Mouse (Mus musculus): ENCODE measurements around the gene Ank3. TPM values are rescaled to one million over a fixed set of nuclear protein-coding genes. Genes with fewer than 3 reads are reported as not detected.

The Ank3 gene
- total RNA-seq, 2 experiments from 2014 or later, result 84.2 to 92.8 TPM

DNA sequence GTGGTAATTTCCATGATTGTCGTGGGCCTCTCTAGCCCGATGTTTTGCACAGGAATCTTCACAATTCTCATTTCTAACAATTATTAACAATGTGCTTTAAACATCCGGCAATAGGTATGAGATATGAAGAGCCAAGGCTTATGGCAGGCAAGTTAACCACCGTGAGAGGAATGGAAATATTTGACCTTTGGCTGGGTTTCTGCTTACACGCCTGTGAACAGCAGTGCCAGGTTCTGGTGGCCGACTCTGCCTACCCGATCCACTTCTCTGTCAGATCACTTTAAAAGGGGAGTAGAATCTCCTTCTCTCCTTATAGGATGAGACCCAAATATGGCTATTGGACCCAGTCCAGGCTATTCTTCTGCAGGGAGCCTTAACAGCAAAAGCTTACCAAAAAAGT, 540.6 kb downstream of the Ank3 start:
- no peak for DNase-seq

DNA sequence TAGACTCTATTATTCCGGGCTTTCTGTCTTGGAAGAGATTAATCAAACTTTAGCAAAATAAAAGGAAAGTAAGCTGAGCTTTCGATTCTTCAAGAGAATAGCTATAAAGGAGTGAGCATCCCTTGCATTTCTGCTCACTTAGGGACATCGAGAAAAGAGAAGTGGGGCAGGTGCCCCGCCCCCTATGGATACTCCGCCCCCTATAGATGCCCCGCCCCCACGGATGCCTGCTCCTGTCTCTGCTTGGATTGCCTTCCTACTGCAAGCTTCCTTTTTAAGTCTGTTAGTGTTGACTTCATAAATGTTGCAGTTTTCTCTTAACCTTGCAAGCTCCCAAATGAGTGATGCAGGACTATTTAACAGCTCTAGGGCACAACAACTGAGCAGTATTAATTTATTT, 541.4 kb downstream of the Ank3 start:
- no peak for DNase-seq

DNA sequence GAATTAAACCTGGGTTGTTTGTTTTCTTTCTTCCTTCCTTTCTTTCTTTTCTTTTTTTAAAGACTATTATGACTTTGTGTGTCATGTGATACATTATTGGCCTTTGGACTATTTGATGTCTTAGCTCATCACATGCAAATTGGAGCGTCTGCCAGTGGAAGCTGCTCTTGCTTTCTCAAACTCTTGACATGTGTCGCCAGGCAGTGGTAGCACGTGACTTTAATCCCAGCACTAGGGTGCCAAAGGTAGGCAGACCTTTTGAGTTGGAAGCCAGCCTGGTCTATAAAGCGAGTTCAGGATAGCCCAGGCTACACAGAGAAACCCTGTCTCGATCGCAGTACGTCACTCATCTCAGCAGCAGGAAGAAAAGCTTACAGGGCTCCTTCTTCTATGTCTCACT, 542.4 kb downstream of the Ank3 start:
- no peak for DNase-seq

DNA sequence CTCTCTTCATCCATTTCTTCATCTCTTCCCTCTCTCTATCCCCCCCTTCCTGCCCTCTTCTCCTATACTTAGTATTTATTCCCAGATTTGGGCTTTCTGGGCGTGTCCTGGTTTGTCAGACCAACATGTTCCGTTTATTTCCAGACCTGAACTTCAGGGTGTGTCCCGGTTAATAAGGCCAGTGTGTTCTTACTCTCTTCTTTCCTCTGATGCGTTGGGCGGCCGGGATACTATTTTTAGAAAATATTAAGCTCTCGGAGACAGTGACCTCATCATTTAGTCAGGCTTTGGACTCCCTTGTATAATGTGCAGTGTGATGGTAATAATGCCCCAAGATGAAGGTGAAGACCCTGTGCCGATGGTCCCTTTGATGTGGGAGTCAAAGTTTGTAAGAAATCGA, 546.3 kb downstream of the Ank3 start:
- DNase-seq, result peak; percentile 27

DNA sequence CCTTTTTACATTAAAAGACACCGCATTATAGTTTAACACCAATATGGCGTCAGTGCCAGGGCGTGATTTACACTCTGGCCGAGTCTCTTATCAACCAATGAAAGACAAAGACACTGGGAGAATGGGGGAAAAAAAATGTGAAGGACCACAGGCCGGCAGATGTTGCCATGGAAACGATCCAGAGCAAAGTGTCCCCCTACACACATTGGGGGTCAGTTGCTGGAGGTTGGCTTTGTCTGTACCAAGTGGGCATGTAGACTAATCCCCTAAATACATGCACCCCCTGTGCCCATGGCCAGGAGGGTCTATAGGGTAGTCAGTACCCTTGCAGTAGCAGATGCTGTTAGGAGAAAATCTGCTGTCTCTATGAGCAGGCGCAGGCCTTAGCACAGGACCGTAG, 547.3 kb downstream of the Ank3 start:
- no peak for DNase-seq

DNA sequence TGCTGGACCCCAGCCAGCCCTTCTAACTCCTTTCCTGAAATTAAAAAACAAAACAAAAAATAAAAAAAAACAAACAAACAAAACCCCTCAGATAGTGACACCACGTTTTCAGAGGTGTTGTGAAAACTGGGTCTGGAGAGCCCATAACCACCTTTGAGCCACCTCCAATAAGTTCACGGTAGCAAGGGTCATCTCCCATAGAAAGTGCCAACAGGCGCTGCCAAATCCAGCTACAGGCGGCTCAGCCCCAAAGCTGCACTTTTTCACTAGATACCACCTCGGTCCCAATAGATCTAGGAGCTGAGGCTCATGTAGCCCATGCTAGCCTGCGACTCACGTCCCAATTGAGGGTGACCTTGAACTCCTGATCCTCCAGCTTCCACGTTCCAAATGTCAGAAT, 547.7 kb downstream of the Ank3 start:
- DNase-seq, result no peak

DNA sequence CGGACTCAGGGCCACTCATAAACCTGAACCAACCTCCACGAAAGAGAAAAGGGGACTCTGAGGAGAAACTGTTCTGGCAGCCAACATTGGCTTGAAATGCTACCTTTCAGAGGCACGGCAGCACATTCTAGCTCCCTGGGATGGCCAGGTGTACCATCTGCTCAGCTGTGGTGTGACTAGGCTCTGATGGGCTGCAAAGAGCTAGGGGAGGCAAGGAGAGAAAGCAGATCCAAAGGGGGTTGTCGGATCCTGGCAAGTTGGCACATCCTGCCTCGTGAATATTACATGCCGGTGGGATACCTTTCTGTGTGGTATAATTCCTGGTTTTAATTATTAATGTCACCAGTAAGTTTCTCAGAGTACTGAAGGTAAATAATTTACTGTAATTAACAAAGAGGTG, 548.5 kb downstream of the Ank3 start:
- DNase-seq, result no peak

DNA sequence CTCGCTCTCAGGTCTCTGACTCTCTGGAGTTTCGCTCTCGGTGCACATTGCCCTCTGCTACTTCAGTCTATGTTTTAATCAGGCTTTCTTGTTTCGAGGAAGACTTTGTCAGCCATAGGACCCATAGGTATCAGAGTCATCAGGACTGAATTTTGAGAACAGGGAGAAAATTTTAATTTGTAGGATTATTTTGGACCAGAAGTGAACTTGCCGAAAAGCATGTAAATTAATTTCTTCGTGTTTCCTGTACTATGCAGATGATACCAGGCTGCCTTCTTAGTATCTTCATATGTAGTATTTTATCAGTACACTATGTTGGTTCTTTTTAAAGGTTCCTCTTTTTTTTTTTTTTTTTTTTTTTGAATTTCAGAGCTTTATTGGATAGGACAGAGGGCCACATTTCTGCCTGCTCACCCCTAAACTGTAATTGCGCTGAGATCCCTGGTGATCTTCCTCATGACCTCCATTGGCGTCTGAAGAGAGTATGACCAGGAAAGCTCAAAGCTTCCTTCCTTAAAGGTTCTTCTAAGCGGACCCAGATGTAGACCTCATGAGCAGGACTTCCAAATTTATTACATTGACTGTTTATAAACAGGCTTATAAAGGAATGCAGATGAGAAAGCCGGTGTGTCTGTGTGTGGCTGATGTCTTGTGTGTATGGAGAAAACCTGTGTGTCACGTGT, 551.8 kb downstream of the Ank3 start:
- no peak for DNase-seq

DNA sequence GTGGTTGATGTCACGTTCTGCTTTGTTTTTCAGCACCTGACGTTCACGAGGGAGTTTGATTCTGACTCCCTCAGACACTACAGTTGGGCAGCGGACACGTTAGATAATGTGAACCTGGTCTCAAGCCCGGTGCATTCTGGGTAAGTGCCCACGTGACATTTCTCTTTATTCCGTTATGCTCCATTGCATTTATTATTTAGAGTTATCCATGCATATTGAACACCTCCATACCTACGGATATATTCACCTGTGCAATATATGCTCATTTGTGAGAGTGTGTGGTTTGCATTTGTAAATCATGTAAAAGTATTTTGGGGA, 552.3 kb downstream of the Ank3 start:
- DNase-seq, result no peak

DNA sequence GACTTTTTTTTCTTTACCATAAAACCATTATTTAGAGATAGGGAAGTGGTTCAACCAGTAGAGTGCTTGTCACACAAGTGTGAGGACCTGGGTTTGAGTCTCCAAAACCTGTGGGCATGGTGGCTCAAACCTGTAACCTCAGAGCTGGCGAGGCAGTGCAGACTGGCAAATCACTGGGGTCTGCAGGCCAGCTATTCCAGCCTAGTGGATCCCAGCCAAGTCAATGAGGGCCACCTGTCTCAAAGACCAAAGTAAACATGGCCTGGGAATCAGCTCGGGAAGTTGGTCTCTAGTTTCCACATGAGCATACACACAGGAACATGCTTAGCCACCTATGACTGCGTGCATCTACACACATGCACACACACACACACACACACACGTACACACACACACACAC, 552.9 kb downstream of the Ank3 start:
- DNase-seq, result no peak

DNA sequence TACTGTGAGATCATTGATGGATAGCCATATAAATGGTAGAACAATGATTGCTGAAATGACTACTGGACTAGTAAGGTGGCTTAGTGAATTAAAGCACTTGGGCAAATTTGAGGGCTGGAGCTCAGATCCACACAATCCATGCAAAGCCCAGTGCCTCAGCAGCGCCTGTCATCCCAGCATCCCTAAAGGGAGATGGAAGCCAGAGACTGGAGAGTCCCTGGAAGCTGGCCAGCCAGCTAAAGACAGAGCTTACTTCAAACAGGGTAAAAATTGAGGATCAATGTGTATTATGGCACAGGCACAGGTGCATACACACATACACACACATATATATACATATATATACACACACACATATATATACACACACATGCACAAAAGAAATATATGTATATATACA, 553.7 kb downstream of the Ank3 start:
- DNase-seq, result no peak

DNA sequence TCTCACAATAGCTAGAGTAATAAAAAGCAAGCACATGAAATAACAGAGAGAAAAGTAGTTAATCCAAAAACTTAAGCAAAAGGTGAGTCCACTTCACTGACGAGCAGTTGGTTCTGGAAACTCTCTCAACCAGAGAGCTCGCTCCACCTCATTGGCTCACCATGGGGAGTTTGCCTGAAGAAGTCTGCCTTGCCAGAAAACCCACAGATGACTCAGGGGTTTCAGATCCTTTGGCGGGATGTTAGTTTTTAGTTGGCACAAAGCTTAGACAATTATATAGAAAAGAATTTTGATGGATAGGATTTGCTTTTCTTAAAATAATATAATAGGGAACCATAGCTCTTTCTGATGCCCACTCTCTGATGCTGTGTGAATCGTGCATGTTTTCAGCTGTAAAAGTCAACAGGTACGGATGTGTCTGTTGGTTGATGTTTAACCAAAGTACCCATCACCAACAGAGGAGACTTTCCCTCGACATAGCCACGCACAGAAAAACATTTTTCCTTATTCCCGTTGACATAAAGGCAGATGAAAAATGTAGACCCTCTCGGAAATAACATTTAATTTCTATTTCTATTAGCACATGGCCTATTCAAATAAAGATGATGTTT, 556.2 kb downstream of the Ank3 start:
- no peak for DNase-seq

DNA sequence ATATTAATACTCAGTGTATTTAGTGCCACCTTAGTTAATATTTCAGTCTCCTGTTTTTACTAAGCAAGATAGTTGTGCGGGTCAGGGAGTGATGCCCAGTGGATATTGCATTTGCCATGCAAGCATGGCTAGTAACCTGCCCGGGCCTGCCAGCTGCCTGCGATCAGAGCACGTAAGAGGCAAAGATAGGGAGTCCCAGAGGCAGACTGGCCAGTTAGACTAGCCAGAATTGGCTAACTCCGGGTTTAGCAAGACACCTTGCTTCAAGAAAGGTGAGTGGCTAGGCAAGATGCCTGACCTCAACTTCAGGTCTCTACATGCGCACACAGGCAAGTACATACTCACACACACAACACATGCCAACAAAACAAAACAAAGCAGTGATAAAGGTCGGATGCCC, 563.7 kb downstream of the Ank3 start:
- DNase-seq, result no peak

DNA sequence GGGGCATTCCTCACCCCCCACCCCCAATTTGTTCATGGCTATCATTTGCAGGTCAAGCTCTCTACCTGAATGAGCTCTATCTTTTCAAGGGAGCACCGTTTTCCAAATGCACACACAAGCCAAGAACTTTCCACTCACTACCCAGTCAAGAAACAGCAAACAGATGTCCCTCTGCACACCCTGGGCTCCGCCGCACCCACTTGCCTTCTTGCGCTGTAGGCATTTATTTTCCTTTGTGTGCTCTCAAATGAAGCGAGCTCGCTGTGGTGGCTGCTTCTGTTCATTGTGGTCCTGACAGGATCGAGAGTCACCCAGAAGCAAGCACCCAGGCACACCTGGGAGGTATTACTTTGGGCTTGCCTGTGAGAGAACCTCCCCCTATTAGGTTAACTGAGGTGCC, 564.4 kb downstream of the Ank3 start:
- DNase-seq, result no peak

DNA sequence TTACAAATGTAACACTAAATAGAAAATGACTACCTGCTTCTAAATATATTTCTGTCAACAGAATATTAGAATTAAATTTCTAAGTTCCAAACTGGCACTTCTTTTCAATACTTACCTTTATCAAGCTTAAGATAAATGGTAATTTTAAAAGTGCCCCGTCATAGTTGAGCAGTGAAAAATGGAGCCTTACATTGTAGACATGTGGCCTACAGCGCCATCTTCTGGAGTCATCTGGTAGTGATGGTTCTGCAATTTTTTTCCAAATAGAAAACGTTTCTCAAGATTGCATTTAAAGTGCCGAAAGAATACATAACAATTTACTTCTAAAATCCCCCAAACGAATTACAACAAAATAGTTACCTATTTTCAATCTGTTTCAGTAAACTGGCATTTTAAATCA, 566.0 kb downstream of the Ank3 start:
- peak; percentile 71 for DNase-seq

DNA sequence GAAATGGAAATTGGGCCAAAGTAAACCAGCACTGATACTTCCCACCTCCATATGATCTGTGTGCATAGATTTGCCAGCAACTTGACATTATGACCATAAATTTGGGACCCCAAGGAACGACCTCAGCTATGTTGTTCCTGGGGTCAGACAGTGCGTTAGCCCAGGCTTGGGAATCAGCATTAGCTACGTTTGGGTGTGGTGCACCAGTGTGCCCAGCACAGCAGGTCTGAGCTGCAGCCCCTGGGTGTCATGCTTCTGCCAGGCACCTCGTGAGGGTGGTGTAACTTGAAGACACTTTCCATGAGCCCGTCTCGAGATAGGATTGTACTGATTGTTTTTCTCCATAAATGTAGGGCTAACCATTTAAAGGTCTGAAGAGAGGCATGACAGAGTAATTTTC, 566.5 kb downstream of the Ank3 start:
- no peak for DNase-seq

DNA sequence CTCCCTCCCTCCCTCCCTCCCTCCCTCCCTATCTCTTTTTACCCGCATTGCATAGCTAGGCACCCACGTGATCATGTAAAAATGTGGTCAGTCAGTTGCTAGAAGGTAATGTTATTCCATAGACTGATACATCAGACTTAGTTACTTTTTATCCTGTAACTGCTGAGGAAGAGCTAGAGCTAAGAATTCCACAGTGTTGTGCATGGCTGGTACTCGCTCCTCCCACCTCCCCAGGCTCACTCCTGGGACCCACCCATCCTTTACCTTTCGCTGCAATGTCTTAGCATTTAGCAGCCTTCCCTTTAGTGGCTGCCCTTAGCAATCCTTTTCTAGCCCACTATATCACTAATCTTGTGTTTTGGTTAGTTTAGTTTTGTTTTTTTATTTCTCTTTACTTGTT, 569.4 kb downstream of the Ank3 start:
- no peak for DNase-seq

DNA sequence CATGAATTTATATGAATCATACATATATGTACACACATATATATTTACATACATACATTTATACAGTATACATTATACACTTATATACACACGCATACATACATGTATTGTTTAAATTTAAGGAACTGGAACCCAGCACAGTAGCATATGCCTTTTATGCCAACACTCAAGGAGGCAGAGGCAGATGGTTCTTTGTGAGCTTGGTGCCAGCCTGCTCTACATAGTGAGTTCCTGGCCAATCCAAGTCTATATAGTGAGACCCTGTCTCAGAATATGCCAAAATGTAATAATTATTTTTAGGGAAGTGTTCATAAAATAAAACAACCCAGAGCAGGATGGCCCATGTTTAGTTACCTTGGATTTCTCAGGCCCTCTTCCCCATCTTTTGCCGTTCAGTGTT, 581.1 kb downstream of the Ank3 start:
- DNase-seq, result no peak

DNA sequence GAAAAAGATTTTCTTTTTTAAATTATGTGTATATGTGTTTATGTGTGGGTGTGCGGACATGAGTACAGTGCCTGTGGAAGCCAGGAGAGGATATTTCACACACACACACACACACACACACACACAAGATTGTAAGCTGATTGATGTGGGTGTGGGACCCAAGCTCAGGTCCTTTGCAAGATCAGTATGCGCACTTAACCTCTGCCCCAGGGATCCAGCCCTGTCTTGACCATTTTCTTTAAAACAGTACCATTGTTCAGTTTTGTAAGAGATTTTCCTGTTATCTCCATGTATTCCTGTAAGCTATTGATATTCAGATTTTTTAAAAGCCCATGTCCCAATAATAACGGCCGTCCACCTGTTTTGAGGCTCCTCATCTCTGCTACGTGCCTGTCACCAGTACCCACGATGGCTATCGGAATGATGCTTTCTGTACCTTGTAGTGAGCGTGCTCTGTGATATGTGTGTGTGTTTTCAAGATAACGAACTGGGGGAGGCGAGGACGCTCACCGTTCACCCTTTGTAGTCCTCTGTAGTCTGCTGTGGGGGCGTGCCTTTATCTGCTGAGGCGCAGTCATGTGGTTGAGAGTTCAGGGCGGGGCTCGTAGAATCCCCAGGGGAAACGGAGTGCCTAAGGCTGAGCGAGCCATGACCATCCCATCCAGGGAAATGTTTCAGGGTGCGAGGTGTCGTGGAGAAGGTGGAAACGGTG, 583.0 kb downstream of the Ank3 start:
- no peak for DNase-seq

DNA sequence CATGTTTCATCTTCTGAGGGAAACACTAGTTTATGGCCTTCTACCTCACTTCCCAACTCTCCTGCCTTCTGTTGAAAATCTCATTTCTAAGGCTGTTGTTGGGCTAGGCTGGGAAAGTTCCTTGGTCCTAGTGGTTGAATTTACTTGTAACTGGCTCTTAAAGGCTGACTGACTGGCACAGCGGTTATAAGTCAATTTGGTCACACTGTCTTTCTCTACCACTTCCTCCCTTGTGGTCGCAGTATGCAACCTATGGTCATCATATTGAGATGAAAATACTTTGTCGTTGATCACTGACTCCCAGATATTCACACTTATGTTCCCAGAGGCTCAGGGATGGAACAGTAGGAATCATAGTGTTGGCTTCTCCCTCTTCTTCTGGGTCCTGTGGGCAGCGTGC, 584.1 kb downstream of the Ank3 start:
- no peak for DNase-seq

DNA sequence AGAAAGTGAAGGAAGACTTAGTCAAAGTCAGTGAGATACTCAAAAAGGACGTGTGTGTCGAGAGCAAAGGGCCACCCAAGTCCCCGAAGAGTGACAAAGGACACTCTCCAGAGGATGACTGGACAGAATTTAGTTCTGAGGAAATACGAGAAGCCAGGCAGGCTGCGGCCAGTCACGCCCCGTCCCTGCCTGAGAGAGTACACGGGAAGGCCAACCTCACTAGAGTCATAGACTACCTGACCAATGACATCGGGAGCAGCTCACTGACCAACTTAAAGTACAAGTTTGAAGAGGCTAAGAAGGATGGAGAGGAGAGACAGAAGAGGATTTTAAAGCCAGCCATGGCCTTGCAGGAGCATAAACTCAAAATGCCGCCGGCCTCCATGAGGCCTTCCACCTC, 588.9 kb downstream of the Ank3 start:
- no peak for DNase-seq

DNA sequence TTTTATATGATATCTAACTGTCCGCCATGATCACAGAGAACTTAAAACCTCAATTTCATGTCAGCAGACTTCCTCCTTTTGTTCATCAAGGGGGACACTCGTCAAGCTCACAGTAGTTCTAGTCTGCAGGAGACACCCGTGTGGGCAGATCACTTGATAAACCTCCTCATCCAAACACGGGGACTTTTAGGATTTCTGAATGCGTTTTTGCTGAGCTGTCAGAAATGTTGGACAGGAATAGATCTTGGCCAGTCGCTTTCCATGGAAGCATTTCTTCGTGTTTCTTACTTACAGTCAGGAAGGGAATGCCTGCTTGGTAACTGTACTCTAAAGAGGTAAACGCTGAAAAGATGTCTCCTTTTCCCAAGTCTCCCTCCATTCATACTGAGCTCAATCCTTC, 598.5 kb downstream of the Ank3 start:
- DNase-seq, result no peak

DNA sequence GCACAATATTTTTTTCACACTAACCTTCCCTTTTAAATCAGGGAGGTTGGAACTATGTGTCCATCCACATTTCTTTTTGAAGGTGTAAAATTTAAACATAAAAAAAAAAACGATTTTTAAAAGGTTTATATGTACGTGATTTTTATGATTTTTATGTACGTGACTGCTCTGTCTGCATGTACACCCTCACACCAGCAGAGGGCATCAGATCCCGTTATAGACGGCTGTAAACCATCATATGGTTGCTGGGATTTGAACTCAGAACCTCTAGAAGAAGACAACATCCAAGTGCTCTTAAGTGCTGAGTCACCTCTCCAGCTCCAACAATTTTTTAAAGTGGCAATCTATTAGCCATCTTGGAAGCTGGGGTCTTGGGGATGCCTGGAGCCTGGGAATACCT, 605.5 kb downstream of the Ank3 start:
- no peak for DNase-seq

DNA sequence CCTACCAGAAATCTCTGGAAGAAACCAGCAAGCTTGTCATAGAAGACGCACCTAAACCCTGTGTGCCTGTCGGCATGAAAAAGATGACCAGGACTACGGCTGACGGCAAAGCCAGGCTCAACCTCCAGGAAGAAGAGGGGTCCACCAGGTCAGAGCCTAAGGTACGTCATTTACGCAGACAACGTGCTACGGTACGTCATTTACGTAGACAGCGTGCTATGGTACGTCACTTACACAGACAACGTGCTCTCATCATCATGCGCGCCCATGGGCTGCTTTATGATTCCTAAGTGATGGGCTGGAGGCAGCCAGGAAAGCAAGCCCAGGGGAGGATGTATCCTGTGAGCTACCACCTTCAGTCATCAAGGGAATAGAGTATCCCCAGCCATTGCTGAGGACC, 606.3 kb downstream of the Ank3 start:
- no peak for DNase-seq

DNA sequence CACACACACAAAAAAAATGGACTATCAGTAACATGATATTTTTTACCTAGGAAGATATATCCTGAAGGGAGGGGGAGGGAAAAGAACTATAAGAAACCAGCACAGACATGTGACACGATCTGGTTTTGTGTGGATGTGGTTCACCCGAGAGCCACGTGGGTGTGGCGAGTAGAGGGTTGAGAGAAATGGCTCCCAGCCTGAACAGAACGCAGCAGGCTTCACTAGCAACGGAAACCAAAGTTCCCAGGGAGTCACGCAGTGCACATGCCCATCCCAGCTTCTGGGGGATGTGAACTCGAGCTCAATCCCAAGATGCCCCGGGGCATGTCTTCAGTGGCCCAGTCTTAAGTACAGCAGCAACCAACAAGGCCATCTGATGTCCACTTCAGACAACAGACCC, 607.8 kb downstream of the Ank3 start:
- DNase-seq, result no peak

Measured in heart, postnatal 4 days (tissue).